ENCODE assay signal across 13 mouse cellular contexts in genomic region chr4:102769070-102769469, GRCm38 (mm10). TPM values are rescaled to one million over a fixed set of nuclear protein-coding genes. Genes with fewer than 3 reads are reported as not detected.
DNase-seq lines count a peak whose midpoint lies in the region.
"Had no signal": no experiment of that assay in that cellular context is flagged by ENCODE, and none has a peak within 500 bp of the region (broad histone marks: within the 10 kb centered on the region; RNA-seq: fewer than 3 reads in every experiment).

No protein-coding gene starts in this region.

- DNase-seq in heart, adult 11 months: peak; percentile 28
- DNase-seq in heart, postnatal 36 days: no peak
- DNase-seq in right cerebral cortex, adult 2 months (ENCODE audit: low spot score in 2 of 2): peak; percentile 51 to 62
- DNase-seq in right cerebral cortex, postnatal 14 days: no peak
- DNase-seq in kidney, postnatal 25 days: no peak
- DNase-seq: adrenal gland, adult 2 months; adrenal gland, postnatal 10 days; adrenal gland, postnatal 25 days; cerebellum, adult 2 months; cerebellum, adult 9-10 months; cerebellum, postnatal 10 days; cerebellum, postnatal 25 days; forebrain, postnatal 0 days had no signal

- intact Hi-C loops in heart, postnatal 36 days (cut with DNase I): no loop called here

RNA-seq across cellular contexts. Expression of gene Sgip1, which starts 28.0 kb away (rescaled TPM):
- total RNA-seq in heart, postnatal 36 days (2021): under 1 TPM; 0.76 to 0.83 TPM

Comparison
In these comparisons a context has a peak if more than half of its experiments do, and no peak if none do; other contexts are left out.
1. DNase-seq: peak in heart, adult 11 months (single experiment) and right cerebral cortex, adult 2 months (2 of 2); none in heart, postnatal 36 days (0 of 2), right cerebral cortex, postnatal 14 days (single experiment) and kidney, postnatal 25 days (0 of 2).